Mouse (Mus musculus) liver, adult 2 months (tissue): ENCODE data around the gene Ms4a15.

Source experiments
- CTCF ChIP-seq: fragments of 200-500 bp; IDR thresholded peaks from 2 replicates; pipeline ENCODE4 v1.5.1; 2011; ENCODE audit warnings: low read depth, low read length, control low read depth
- POLR2A ChIP-seq: fragments of 200-500 bp; IDR thresholded peaks from 2 replicates; pipeline ENCODE4 v1.6.1; 2011; ENCODE audit warnings: low read length, control low read depth; ENCODE audit not compliant: insufficient read depth; ENCODE audit errors: extremely low read depth

DNA sequence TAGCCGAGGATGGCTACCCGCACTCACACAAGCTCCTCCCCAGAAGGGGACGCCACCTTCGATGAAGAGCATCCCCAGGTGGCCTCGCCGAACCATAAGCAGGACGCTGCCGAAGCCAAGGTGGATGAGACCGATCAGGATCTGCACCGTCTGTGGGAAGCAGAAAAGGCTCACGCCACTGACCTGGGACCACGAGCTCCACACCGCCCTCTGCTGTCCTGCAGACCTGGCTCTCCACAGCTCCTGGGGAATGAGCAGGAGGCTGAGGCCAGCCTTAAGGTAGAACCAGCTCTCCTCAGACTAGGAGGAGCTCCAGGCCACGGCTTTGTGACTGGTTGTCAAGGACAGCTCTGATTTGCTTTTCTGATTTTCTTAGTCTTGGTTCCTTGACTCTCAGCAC lies 9.9 kb downstream of the Ms4a15 start:
- no peak for TF ChIP-seq POLR2A
- TF ChIP-seq CTCF, result peak; percentile 83
